Mouse (Mus musculus) G1E (cell line): ENCODE data around the gene Zfpl1.

Source experiments
- CTCF ChIP-seq: IDR thresholded peaks from 2 replicates; pipeline ENCODE4 v1.5.1; 2012; ENCODE audit warnings: low read depth, low read length, inconsistent platforms, mixed read lengths
- GATA1 ChIP-seq: IDR thresholded peaks from 2 replicates; pipeline ENCODE4 v1.6.1; 2012; ENCODE audit warnings: borderline replicate concordance, low read length, inconsistent platforms, mixed read lengths
- POLR2AphosphoS5 ChIP-seq: IDR thresholded peaks from 2 replicates; pipeline ENCODE4 v1.6.1; 2012; ENCODE audit warnings: low read depth, low read length, inconsistent platforms; ENCODE audit not compliant: insufficient replicate concordance
- TAL1 ChIP-seq: conservative IDR thresholded peaks from 2 replicates; pipeline ENCODE4 v1.6.1; 2012; ENCODE audit warnings: low read depth, low read length, inconsistent platforms, mixed read lengths

GRCm38 (mm10) chr19:6116113-6116850 is 31.5 kb upstream of the Zfpl1 start:
- no peak for TF ChIP-seq CTCF
- TF ChIP-seq POLR2AphosphoS5: no peak
- no peak for TF ChIP-seq GATA1
- no peak for TF ChIP-seq TAL1
